Mouse (Mus musculus) lung, adult 10 weeks (tissue): ENCODE data around the gene 9230104L09Rik. TPM values are rescaled to one million over a fixed set of nuclear protein-coding genes. Genes with fewer than 3 reads are reported as not detected.

ENCODE experiments used
- polyA plus RNA-seq: library from polyadenylated mRNA; stranded (reverse); fragments of 350-450 nt; fragmentation: Illumina TruSeq; extraction: RNeasy Lipid Tissue Mini Kit (QIAGEN cat#74804); gene quantifications from one replicate; pipeline ENCODE4 v1.2.3, GENCODE M21; 2014; ENCODE audit warnings: low read depth, low replicate concordance; ENCODE audit not compliant: insufficient read depth

9230104L09Rik gene
- 37.1 TPM for polyA plus RNA-seq

GRCm38 (mm10) chr2:148864966-148865365 lies at the start of gene 9230104L09Rik:
9230104L09Rik (minus strand) TSS chr2:148865038.

GRCm38 (mm10) chr2:148875335-148875811 lies 10.5 kb upstream of the 9230104L09Rik start, which contains the start of gene Cst3:
Cst3 (minus strand) TSS chr2:148875692.

GRCm38 (mm10) chr2:148834912-148835311 lies 29.9 kb downstream of the 9230104L09Rik start, which contains the start of gene Cst9:
Cst9 (plus strand) TSS chr2:148835147.

GRCm38 (mm10) chr2:148819909-148820308 lies 44.9 kb downstream of the 9230104L09Rik start, which contains the start of gene Cst13:
Cst13 (plus strand) TSS chr2:148820081.

GRCm38 (mm10) chr2:148798485-148798884 lies 66.4 kb downstream of the 9230104L09Rik start, which contains the start of gene Cst8:
Cst8 (plus strand) TSS chr2:148798785.

Other genes with a start within 250 kb of the 9230104L09Rik start
- gene Nxt1, start 192.4 kb downstream of the 9230104L09Rik start, polyA plus RNA-seq: 25.8 TPM
- gene Gzf1, start 184.0 kb downstream of the 9230104L09Rik start, polyA plus RNA-seq: 12.4 TPM
- gene Napb, start 132.6 kb downstream of the 9230104L09Rik start, polyA plus RNA-seq: 0.53 TPM
- gene Cstl1, start 114.7 kb downstream of the 9230104L09Rik start, polyA plus RNA-seq: not detected
- not detected for gene Cst11, start 93.5 kb downstream of the 9230104L09Rik start, polyA plus RNA-seq
- gene 8030411F24Rik, start 83.0 kb downstream of the 9230104L09Rik start, polyA plus RNA-seq: not detected
- gene Cst12, start 75.7 kb downstream of the 9230104L09Rik start, polyA plus RNA-seq: not detected
- gene Cst8, start 66.3 kb downstream of the 9230104L09Rik start, polyA plus RNA-seq: 38.4 TPM
- gene Cst13, start 45.0 kb downstream of the 9230104L09Rik start, polyA plus RNA-seq: not detected
- gene Cst9, start 29.9 kb downstream of the 9230104L09Rik start, polyA plus RNA-seq: not detected
- gene Cst3, start 10.7 kb upstream of the 9230104L09Rik start, polyA plus RNA-seq: 1,631 TPM
- not detected for gene Gm1330, start 138.2 kb upstream of the 9230104L09Rik start, polyA plus RNA-seq
- gene Gm10750, start 152.2 kb upstream of the 9230104L09Rik start, polyA plus RNA-seq: not detected